Mouse (Mus musculus) liver, embryonic 12.5 days (tissue): Measurements from ENCODE around the gene Gli2. TPM values are rescaled to one million over a fixed set of nuclear protein-coding genes. Genes with fewer than 3 reads are reported as not detected.

ENCODE experiments used
- ATAC-seq: fragments of 200-750 bp; cut with Nextera tagmentation; 2 replicates; pipeline ENCODE4 v1.8.0; 2017; ENCODE audit warnings: moderate number of reproducible peaks, mild to moderate bottlenecking, moderate library complexity
- H3K27ac ChIP-seq: fragments of 300-500 bp; sonication (generic); 2 replicates; pipeline ENCODE4 v1.5.1; 2016; ENCODE audit warnings: mild to moderate bottlenecking
- H3K27me3 ChIP-seq: fragments of 300-500 bp; sonication (generic); replicated peaks from 2 replicates; pipeline ENCODE4 v1.6.1; 2016; ENCODE audit warnings: mild to moderate bottlenecking, moderate library complexity
- H3K36me3 ChIP-seq: fragments of 300-500 bp; sonication (generic); 2 replicates; pipeline ENCODE4 v1.6.1; 2016; ENCODE audit warnings: mild to moderate bottlenecking, moderate library complexity
- H3K4me1 ChIP-seq: fragments of 300-500 bp; sonication (generic); 2 replicates; pipeline ENCODE4 v1.6.1; 2016
- H3K4me2 ChIP-seq: fragments of 300-500 bp; sonication (generic); 2 replicates; pipeline ENCODE4 v1.6.1; 2016; ENCODE audit warnings: mild to moderate bottlenecking, moderate library complexity
- H3K4me3 ChIP-seq: fragments of 300-500 bp; sonication (generic); 2 replicates; pipeline ENCODE4 v1.5.1; 2016; ENCODE audit warnings: mild to moderate bottlenecking, moderate library complexity
- H3K9ac ChIP-seq: fragments of 300-500 bp; sonication (generic); 2 replicates; pipeline ENCODE4 v1.6.1; 2016; ENCODE audit warnings: mild to moderate bottlenecking, moderate library complexity
- H3K9me3 ChIP-seq: fragments of 300-500 bp; sonication (generic); replicated peaks from 2 replicates; pipeline ENCODE4 v1.6.1; 2016; ENCODE audit warnings: mild to moderate bottlenecking, moderate library complexity
- WGBS: fragments of 180-500 bp; shearing (Covaris S2); methylation state at CpG from one replicate; pipeline ENCODE4 v1.1.7; 2016; ENCODE audit not compliant: insufficient replicate concordance; 5-methylcytosine and 5-hydroxymethylcytosine counted together
- microRNA-seq: library from miRNA; unstranded; fragments of <30 nt; microRNA quantifications from one replicate; pipeline ENCODE4, GENCODE M21; 2017
- polyA plus RNA-seq: library from polyadenylated mRNA; unstranded; fragments of >200 nt; fragmentation: Nextera tagmentation; extraction: Ambion mirVana; gene quantifications from 2 replicates; pipeline ENCODE4 v1.2.1, GENCODE M21; 2016

Gli2 gene
- polyA plus RNA-seq, 1 experiment from 2014 or later, result 1.1 TPM

DNA sequence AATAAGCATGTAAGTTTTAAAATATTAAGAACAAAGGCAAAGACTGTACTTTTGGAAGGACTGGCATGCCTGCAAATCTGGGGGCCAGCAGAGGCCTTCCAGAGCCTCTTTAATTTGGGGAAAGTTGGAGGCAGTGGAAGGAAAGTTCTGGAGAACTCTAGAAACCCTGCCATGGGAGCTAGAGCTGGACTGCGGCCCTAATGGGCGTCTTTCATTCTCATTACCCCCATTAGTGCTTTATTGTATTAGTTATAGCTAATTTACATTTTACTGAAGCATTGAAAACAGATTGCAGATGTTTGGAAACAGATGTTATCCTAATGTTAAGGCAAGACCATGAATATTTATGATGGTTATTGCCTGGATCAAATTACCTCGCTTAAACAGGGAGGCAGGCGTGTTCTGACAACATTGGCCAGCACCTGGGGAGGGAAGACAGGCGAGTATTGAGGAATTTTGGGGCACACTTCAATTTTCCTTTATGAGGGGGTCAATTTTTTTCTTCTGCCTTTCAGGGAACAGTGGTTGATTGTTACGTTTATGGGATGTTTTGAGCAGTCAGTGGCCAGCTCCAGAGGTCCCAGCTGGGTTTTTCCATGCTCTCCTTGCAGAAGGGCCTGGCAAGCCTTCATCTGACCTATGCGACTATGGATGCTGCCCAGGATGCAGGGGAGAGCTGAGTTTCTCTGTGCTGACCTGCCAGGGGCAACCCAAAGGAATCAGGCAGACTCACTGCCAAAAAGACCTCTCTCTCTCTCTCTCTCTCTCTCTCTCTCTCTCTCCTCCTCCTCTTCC lies 253.9 kb downstream of the Gli2 start:
- no peaks in the 10 kb centered on the region for H3K36me3 ChIP-seq
- WGBS, result 50% methylated on average over 7 of the region's 7 CpGs
- H3K27ac ChIP-seq, result no peak overlapping the region
- H3K27me3 ChIP-seq, result no peaks in the 10 kb centered on the region
- H3K4me3 ChIP-seq, result no peak overlapping the region
- no peak for ATAC-seq
- H3K9ac ChIP-seq, result no peak overlapping the region
- H3K4me2 ChIP-seq, result no peak overlapping the region
- no peaks in the 10 kb centered on the region for H3K4me1 ChIP-seq
- 0 out of 2 replicates have a peak, but pooled peaks cover 9% of the 10 kb centered on the region for H3K9me3 ChIP-seq

DNA sequence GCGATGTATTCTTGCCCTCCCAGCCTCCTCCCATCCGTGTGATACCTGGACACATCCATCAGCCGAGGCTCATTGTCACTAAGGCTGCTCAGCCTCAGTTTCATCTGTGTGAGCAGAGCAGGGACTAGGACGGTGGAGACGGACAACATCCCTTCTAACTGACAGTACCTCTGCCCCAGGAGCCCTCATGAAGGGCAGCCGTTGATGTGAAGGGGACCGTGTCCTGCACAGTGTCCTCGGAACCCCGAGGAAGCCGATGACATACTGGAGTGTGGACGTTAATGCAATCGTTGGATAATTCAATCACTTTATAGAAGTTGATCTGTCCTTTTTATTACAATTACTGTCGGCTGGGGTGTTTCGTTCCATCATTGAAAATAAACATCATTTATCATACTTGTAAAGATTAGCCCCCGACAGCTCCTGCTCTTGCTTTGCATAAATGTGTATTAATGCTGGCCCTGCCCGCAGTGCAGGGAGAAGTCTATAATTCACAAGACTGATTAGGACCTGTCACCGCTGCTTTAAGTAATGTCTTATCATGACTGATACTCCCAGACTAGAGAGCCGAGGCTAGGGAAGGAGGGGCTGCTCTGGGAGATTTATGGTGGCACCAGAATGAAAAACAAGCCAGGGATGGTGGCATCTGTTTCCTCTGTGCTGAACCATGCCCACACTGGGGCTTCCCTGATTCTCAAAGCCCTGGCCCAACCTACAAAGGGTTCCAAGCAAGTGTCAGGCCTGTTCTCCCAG lies 257.8 kb downstream of the Gli2 start:
- Histone ChIP-seq H3K9me3 (peaks cover 9% of the 10 kb centered on the region; the same call in 1 of the 2 replicates), H3K9ac (no peak overlapping the region), H3K27me3 (no peaks in the 10 kb centered on the region), H3K4me1 (no peaks in the 10 kb centered on the region), H3K4me3 (no peak overlapping the region), H3K4me2 (no peak overlapping the region), H3K36me3 (no peaks in the 10 kb centered on the region), H3K27ac (no peak overlapping the region)
- 75% methylated on average over 18 of the region's 18 CpGs for WGBS
- no peak for ATAC-seq

DNA sequence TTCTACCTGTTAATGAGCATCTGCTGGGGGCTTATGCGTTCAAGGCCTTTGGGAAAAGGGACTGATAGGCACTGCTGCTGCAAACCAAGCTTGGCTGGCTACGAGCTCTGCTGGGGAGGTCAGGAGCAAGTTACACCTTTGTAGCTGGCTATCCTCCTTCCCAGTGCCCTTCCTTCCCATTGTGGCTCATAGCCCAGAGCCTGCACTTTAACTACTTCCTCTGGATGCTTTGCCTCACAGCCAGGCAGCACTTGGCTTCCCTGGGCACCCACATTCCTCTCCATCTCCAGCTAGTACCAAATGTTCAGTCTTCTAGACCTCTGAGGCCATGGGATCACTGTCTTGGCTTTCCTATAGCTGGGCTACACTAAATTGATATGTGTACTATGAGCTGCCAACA lies 263.5 kb downstream of the Gli2 start:
- Histone ChIP-seq H3K36me3 (no peaks in the 10 kb centered on the region), H3K9me3 (no peaks in the 10 kb centered on the region; the same call in 1 of the 2 replicates), H3K4me1 (no peaks in the 10 kb centered on the region), H3K9ac (no peak overlapping the region), H3K27ac (no peak overlapping the region), H3K4me3 (no peak overlapping the region), H3K27me3 (no peaks in the 10 kb centered on the region), H3K4me2 (no peak overlapping the region)
- ATAC-seq, result no peak
- WGBS, result 59% methylated on average over 2 of the region's 2 CpGs

DNA sequence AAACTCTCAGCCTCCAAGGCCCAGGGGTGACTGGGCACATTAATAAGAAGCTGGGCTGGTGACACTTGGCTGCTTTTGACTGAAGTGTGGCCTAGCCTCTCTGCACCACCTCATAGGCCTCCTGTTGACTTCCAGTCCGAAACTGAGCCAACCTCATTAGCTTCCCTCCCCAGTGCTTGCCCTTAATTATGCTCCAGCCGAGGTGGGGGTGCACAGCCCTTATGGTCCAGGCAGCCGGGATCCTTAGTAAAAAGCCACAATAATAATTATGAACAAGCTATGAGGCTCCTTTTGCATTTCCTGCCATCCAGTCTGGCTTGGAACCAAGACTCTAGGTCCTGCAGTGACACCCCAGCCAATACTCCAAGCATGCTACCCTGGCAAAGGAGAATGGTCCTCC lies 264.0 kb downstream of the Gli2 start:
- H3K4me2 ChIP-seq, result no peak overlapping the region
- no peaks in the 10 kb centered on the region for H3K36me3 ChIP-seq
- no peaks in the 10 kb centered on the region for H3K27me3 ChIP-seq
- no peak overlapping the region for H3K27ac ChIP-seq
- no peak overlapping the region for H3K4me3 ChIP-seq
- no peaks in the 10 kb centered on the region for H3K4me1 ChIP-seq
- 53% methylated on average over 3 of the region's 3 CpGs for WGBS
- H3K9me3 ChIP-seq, result no peaks in the 10 kb centered on the region; the same call in 1 of the 2 replicates
- ATAC-seq, result no peak
- H3K9ac ChIP-seq, result no peak overlapping the region

DNA sequence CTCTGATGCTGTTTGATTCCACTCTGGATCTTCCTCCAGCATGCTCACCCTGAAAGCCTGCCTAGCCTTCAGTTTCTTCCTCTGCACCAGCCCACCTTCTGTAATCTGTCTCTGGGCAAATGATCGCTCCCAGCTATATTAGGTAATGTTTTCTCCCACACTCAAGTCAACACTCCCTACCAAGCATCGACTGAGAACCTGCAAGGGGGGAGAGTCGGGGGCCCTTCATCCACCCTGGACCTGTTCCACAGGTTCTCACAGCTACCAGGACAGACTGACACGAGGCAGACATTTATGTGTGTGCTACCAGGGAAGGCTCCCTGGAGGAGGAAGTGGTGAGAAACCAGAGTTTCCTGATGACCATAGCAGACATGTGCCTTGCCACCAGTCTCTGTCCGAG lies 264.6 kb downstream of the Gli2 start:
- Histone ChIP-seq H3K9me3 (no peaks in the 10 kb centered on the region; the same call in 1 of the 2 replicates), H3K4me1 (no peaks in the 10 kb centered on the region)
- 44% methylated on average over 5 of the region's 5 CpGs for WGBS

GRCm38 (mm10) chr1:118787486-118787885 lies 265.9 kb downstream of the Gli2 start:
- H3K4me2 ChIP-seq, result no peak overlapping the region
- H3K36me3 ChIP-seq, result no peaks in the 10 kb centered on the region
- no peak overlapping the region for H3K9ac ChIP-seq
- H3K9me3 ChIP-seq, result no peaks in the 10 kb centered on the region; the same call in 1 of the 2 replicates
- no peak for ATAC-seq
- H3K4me1 ChIP-seq, result no peaks in the 10 kb centered on the region
- H3K27ac ChIP-seq, result no peak overlapping the region
- no peak overlapping the region for H3K4me3 ChIP-seq
- WGBS, result 29% methylated on average over 3 of the region's 3 CpGs
- H3K27me3 ChIP-seq, result no peaks in the 10 kb centered on the region

More for the DNA sequence above, 264.6 kb downstream of the Gli2 start:
- no peak for ATAC-seq
- Histone ChIP-seq H3K27ac (no peak overlapping the region), H3K4me2 (no peak overlapping the region), H3K4me3 (no peak overlapping the region), H3K9ac (no peak overlapping the region), H3K36me3 (no peaks in the 10 kb centered on the region), H3K27me3 (no peaks in the 10 kb centered on the region)

Small RNA genes within 50 kb of the gene (microRNA-seq; reads per million reads assigned to microRNA genes)
- not detected for gene Mir6346
